Mouse (Mus musculus) mouse embryonic stem cell (cell line): ENCODE results near the gene Pip4k2c.
"Not testable (repeated sequence)": the region's sequence is repeated elsewhere in the genome, so short reads cannot be mapped to it uniquely, and the experiment has no call there.

ENCODE experiments used
- in situ Hi-C, 2 experiments: fragments of 300-500 bp; cut with MboI; formaldehyde crosslinking; loops; 1 replicate in 1 of 2; 3 replicates in 1 of 2; pipeline ENCODE4 v1.14.3; 2019 to 2020; ENCODE audit warnings: low sequenced_read_pairs in 2 of 2, low pct_unique_long_range_greater_than_20kb in 1 of 2, mixed read lengths in 1 of 2; ENCODE audit not compliant: unreplicated experiment in 1 of 2

Gene Pip4k2c

DNA sequence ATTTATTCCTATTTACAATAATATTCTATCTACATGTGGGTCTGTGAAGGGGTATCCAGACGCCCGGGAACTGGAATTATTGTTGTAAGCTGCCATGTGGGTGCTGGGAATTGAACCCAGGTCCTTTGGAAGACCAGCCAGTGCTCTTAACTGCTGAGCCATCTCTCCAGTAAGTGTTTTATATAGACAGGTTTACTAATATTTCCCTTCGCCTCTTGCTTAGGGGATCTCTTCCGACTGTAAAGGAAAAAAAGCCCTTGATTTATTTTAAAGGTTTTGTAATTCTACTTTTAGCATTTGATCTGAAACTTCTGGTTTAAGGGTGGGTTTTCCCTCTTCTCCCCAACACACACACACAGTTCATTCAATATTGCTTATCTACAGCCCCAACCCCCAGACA, 47.2 kb downstream of the Pip4k2c start:
- in situ Hi-C loops, result no loop called here

DNA sequence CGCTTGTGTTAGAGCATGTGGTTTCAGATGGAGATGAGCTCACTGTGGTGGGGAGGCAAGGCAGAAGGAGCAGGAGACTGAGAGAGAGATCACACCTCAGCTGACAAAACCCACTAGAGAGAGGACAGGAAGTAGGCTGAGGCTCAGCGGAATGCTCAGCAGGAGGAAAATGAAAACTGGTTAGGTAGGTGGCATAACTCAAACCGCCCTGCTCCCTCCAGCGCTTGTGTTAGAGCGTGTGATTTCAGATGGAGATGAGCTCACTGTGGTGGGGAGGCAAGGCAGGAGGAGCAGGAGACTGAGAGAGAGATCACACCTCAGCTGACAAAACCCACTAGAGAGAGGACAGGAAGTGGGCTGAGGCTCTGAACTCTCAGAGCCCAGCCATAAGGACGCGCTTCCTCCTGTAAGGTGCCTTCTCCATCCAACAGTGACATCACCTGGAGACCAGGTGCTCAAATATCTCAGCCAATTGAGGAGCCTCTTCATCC, 48.6 kb downstream of the Pip4k2c start:
- in situ Hi-C loops, result not testable (repeated sequence)

- in situ Hi-C loops, result no loop called here
Observed at GRCm38 (mm10) chr10:127160728-127161127, 50.7 kb downstream of the Pip4k2c start.

DNA sequence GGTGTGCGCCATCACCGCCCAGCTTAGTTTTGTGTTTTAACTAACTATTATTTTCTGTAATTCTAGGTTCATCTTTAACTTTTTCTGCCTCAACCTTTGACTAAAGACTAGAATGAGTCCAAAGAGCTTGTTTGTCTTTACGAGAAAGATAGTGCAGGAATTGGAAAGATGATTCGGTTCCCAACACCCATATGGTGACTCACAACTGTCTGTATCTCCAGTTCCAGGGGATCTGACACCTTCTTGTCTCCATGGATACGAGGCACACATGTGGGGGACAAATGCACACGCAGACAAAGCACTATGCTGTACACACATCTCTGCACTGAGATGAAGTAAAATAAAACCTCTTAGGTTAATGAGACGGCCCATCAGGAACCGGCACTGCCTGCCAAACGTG, 51.3 kb downstream of the Pip4k2c start:
- in situ Hi-C loops, result no loop called here

DNA sequence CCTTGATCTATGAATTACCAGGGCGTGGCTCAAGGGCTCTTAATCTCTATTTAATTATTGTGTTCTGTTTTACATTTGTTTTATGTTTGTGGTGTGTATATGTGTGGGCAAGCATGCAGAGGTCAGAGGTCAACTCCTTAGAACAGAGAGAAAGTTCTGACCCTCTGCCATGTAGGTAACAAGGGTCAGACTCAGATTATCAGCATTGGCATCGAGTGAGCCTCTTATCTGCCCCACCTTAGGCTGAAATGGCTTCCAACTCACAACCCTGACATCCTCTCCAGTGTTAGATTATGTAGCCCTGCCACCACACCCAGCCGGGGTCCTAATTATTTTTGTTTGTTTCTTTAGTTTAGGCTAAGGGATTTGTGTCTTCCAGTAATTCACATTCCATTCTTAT, 52.9 kb downstream of the Pip4k2c start:
- in situ Hi-C loops, result no loop called here

DNA sequence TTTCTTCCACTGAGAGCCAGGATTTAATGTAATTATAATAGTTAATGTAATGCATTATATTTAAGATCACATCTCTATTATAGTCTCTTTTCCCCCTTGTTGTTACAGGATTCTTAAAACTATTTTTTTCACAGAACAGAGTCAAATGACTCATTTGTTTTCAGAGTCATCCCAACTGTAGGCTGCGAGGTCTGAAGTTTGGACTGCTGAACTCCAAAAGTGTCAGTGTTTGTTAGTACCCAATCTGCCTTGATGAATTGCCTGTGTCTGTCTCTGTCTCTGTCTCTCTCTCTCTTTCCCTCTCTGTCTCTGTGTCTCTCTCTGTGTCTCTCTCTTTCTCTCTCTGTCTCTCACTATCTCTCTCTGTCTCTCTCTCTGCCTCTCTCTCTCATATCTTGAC, 54.9 kb downstream of the Pip4k2c start:
- in situ Hi-C loops, result no loop called here

- in situ Hi-C loops, result no loop called here
Observed at GRCm38 (mm10) chr10:127156089-127156488, 55.3 kb downstream of the Pip4k2c start.

DNA sequence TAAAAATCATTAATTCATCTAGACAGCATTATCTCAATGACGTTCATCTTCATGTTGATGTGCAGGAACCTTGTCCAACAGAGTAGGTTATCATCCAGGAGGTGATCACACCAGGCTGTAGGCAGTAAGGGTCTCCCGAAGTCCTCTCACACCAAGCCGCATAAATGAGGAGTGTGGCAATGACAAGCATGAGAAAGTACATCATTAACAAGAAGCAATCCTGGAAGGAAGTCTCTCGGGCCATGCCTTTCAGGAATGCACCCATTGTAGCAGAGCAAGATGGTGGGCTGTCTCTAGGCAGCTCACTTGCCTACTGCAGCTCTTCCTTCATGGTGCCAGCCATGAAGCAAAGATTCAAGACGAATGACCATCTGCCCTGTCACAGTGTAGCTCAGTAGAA, 56.7 kb downstream of the Pip4k2c start:
- in situ Hi-C loops, result no loop called here

- in situ Hi-C loops, result no loop called here
Observed at GRCm38 (mm10) chr10:127154241-127154640, 57.1 kb downstream of the Pip4k2c start.

DNA sequence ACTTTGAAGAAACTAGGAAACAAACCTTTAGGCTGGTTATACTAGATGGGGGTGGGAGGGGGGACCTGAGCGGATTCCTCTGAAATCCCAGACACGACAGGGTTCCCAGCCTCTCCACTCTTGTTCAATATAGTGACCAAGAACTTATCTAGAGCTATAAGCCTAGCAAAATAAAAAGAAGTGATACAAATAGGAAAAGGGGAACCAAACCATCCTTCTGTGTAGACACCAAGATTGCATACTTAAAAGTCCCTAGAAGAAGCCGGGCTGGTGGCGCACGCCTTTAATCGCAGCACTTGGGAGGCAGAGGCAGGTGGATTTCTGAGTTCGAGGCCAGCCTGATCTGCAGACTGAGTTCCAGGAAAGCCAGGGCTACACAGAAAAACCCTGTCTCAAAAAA, 58.1 kb downstream of the Pip4k2c start:
- in situ Hi-C loops, result no loop called here

DNA sequence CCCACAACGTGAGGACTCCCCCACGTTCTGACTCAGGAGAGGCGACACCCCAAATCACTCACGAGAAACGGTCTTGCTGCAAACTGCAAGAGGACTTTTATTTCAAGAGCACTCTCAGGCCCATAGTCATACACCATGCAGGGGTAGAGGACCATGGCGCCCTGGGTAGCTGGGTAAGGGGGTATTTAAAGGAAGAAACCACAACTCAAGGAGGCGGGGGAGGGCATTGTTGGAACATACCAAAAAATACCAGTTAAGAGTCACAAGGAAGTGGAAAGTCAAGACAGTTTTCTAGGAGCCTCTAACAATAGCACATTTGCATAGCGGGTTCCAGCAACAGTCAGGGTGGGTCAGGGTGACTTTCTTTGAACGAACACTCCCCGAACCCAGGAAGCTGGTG, 58.8 kb downstream of the Pip4k2c start:
- in situ Hi-C loops, result not testable (repeated sequence)

GRCm38 (mm10) chr10:127151233-127151632, 60.2 kb downstream of the Pip4k2c start:
- in situ Hi-C loops, result not testable (repeated sequence)

DNA sequence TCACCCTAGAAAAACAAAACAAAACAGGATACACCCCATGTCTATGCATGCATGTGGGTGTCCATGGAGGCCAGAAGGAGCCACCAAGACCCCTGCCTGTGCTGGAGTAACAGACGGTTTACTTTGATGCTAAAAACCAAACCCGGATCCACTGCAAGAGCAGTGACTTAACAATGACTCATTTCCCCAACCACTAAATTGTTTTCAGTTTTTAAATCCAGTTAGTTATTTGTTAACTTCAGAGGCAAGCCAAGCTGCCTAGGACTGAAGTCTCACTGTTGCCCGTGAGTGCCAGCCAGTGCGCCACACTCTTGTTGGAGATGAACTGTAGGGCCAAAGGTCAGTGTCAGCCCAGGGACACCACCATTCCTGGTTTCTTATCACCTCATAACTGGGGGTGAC, 60.9 kb downstream of the Pip4k2c start:
- in situ Hi-C loops, result no loop called here

- in situ Hi-C loops, result no loop called here
Observed at GRCm38 (mm10) chr10:127147135-127147534, 64.2 kb downstream of the Pip4k2c start.
